Mouse (Mus musculus): ENCODE results near the gene Zc3h12b. TPM values are rescaled to one million over a fixed set of nuclear protein-coding genes. Genes with fewer than 3 reads are reported as not detected.

Zc3h12b gene
- polyA plus RNA-seq, 1 experiment from 2014 or later, result 3.4 TPM

- Histone ChIP-seq H3K36me3 (ENCODE audit: control insufficient read depth, insufficient read depth) (no peaks in the 10 kb centered on the region), H3K27me3 (replicated peaks; ENCODE audit: control insufficient read depth, insufficient read depth, low read length) (no peaks in the 10 kb centered on the region), H3K9ac (replicated peaks; ENCODE audit: low read depth, low read length) (peak overlapping the region; percentile 66), H3K4me3 (replicated peaks; ENCODE audit: low read length) (peak overlapping the region; percentile 45), H3K4me1 (replicated peaks; ENCODE audit: control insufficient read depth, insufficient read depth, low read length) (no peaks in the 10 kb centered on the region; the same call in 1 of the 2 replicates), H3K9me3 (ENCODE audit: control insufficient read depth, low read length) (no peaks in the 10 kb centered on the region), H3K4me2 (ENCODE audit: low read length) (peak overlapping the region; percentile 63), H3K27ac (ENCODE audit: low read length) (peak overlapping the region; percentile 56)
- ATAC-seq, result peak; percentile 96
- 18% methylated on average over 6 of the region's 6 CpGs for WGBS
These were observed 257.1 kb downstream of the Zc3h12b start for GRCm38 (mm10) chrX:95968594-95968965.

GRCm38 (mm10) chrX:95969116-95969515 lies 257.6 kb downstream of the Zc3h12b start:
- Histone ChIP-seq H3K36me3 (ENCODE audit: control insufficient read depth, insufficient read depth) (no peaks in the 10 kb centered on the region), H3K27me3 (replicated peaks; ENCODE audit: control insufficient read depth, insufficient read depth, low read length) (no peaks in the 10 kb centered on the region), H3K4me1 (replicated peaks; ENCODE audit: control insufficient read depth, insufficient read depth, low read length) (no peaks in the 10 kb centered on the region; the same call in 1 of the 2 replicates), H3K4me2 (ENCODE audit: low read length) (no peak overlapping the region; the same call in 1 of the 2 replicates), H3K27ac (ENCODE audit: low read length) (no peak overlapping the region), H3K9me3 (ENCODE audit: control insufficient read depth, low read length) (no peaks in the 10 kb centered on the region), H3K9ac (replicated peaks; ENCODE audit: low read depth, low read length) (no peak overlapping the region), H3K4me3 (replicated peaks; ENCODE audit: low read length) (no peak overlapping the region)
- ATAC-seq, result no peak
- 24% methylated on average over 5 of the region's 6 CpGs for WGBS

- 89% methylated on average over 8 of the region's 9 CpGs for WGBS
- Histone ChIP-seq H3K36me3 (ENCODE audit: control insufficient read depth, insufficient read depth) (no peaks in the 10 kb centered on the region), H3K27me3 (replicated peaks; ENCODE audit: control insufficient read depth, insufficient read depth, low read length) (no peaks in the 10 kb centered on the region), H3K9me3 (ENCODE audit: control insufficient read depth, low read length) (no peaks in the 10 kb centered on the region), H3K4me2 (ENCODE audit: low read length) (no peak overlapping the region), H3K27ac (ENCODE audit: low read length) (no peak overlapping the region), H3K9ac (replicated peaks; ENCODE audit: low read depth, low read length) (no peak overlapping the region), H3K4me1 (replicated peaks; ENCODE audit: control insufficient read depth, insufficient read depth, low read length) (no peaks in the 10 kb centered on the region; the same call in 1 of the 2 replicates), H3K4me3 (replicated peaks; ENCODE audit: low read length) (no peak overlapping the region)
- ATAC-seq, result no peak
These were observed 258.5 kb downstream of the Zc3h12b start for GRCm38 (mm10) chrX:95969936-95970335.

Other genes with a start within 250 kb of the Zc3h12b start
- gene Asb12, start 153.7 kb upstream of the Zc3h12b start, polyA plus RNA-seq (2015; fragmentation: Nextera tagmentation; extraction: Ambion mirVana), result 0.20 and 0.22 TPM in 2 replicates
- not detected in 2 replicates for gene Pfn5, start 153.6 kb upstream of the Zc3h12b start, polyA plus RNA-seq (2015; fragmentation: Nextera tagmentation; extraction: Ambion mirVana)
- 86.9 and 93.4 TPM in 2 replicates for gene Zc4h2, start 53.2 kb upstream of the Zc3h12b start, polyA plus RNA-seq (2015; fragmentation: Nextera tagmentation; extraction: Ambion mirVana)
- 81.4 and 104 TPM in 2 replicates for gene Las1l, start 245.3 kb downstream of the Zc3h12b start, polyA plus RNA-seq (2015; fragmentation: Nextera tagmentation; extraction: Ambion mirVana)

Measured in forebrain, embryonic 16.5 days (tissue).